Mouse (Mus musculus): ENCODE data around the gene Agpat3. TPM values are rescaled to one million over a fixed set of nuclear protein-coding genes. Genes with fewer than 3 reads are reported as not detected.

Gene Agpat3
- polyA plus RNA-seq, 1 experiment from 2014 or later, result 68.1 TPM

Small RNA genes within 50 kb of the gene (microRNA-seq; reads per million reads assigned to microRNA genes)
- gene Mir7659, result not detected

Other genes starting within 250 kb of the Agpat3 start
- 32.8 and 34.8 TPM in 2 replicates for gene D10Jhu81e, start 182.7 kb downstream of the Agpat3 start, polyA plus RNA-seq (2015; fragmentation: Nextera tagmentation; extraction: Ambion mirVana)
- gene Pwp2, start 167.3 kb downstream of the Agpat3 start, polyA plus RNA-seq (2015; fragmentation: Nextera tagmentation; extraction: Ambion mirVana), result 19.4 and 19.7 TPM in 2 replicates
- gene Trappc10, start 107.8 kb downstream of the Agpat3 start, polyA plus RNA-seq (2015; fragmentation: Nextera tagmentation; extraction: Ambion mirVana), result 13.0 and 14.4 TPM in 2 replicates
- 278 and 284 TPM in 2 replicates for gene Rrp1, start 60.6 kb upstream of the Agpat3 start, polyA plus RNA-seq (2015; fragmentation: Nextera tagmentation; extraction: Ambion mirVana)
- 219 and 222 TPM in 2 replicates for gene Cstb, start 73.2 kb upstream of the Agpat3 start, polyA plus RNA-seq (2015; fragmentation: Nextera tagmentation; extraction: Ambion mirVana)
- 7.4 and 7.8 TPM in 2 replicates for gene Pdxk, start 112.5 kb upstream of the Agpat3 start, polyA plus RNA-seq (2015; fragmentation: Nextera tagmentation; extraction: Ambion mirVana)
- gene Olfr1358, start 164.9 kb upstream of the Agpat3 start, polyA plus RNA-seq (2015; fragmentation: Nextera tagmentation; extraction: Ambion mirVana), result not detected in 2 replicates
- 49.0 and 52.2 TPM in 2 replicates for gene Ilvbl, start 221.9 kb upstream of the Agpat3 start, polyA plus RNA-seq (2015; fragmentation: Nextera tagmentation; extraction: Ambion mirVana)
- 19.1 and 21.8 TPM in 2 replicates for gene Syde1, start 239.5 kb upstream of the Agpat3 start, polyA plus RNA-seq (2015; fragmentation: Nextera tagmentation; extraction: Ambion mirVana)

All from lung, embryonic 15.5 days (tissue).